Mouse (Mus musculus): Measurements from ENCODE around the gene Ccl25.
A peak's percentile ranks its signal among the peaks of the same experiment; 100 is the strongest.

Ccl25 gene

GRCm38 (mm10) chr8:4324983-4325750, at the start of gene Ccl25, which contains the start of gene Elavl1:
Ccl25 (plus strand) TSS chr8:4325210.
Elavl1 (minus strand) TSS chr8:4325413.
- DNase-seq: peak; percentile 98

GRCm38 (mm10) chr8:4275275-4276110, 49.5 kb upstream of the Ccl25 start, which contains the start of gene Timm44:
Timm44 (minus strand) TSS chr8:4275913.
- DNase-seq: peak; percentile 93

GRCm38 (mm10) chr8:4276111-4276465, 48.9 kb upstream of the Ccl25 start:
- DNase-seq: no peak

GRCm38 (mm10) chr8:4292738-4293137, 32.3 kb upstream of the Ccl25 start:
- DNase-seq: no peak

- DNase-seq: no peak
Observed at GRCm38 (mm10) chr8:4297822-4298221, 27.2 kb upstream of the Ccl25 start.

- peak; percentile 34 for DNase-seq
Observed at GRCm38 (mm10) chr8:4304124-4304547, 20.9 kb upstream of the Ccl25 start.

GRCm38 (mm10) chr8:4305838-4306237, 19.2 kb upstream of the Ccl25 start:
- DNase-seq: no peak

- no peak for DNase-seq
Observed at GRCm38 (mm10) chr8:4312104-4312503, 12.9 kb upstream of the Ccl25 start.

- DNase-seq: no peak
Observed at GRCm38 (mm10) chr8:4313254-4314124, 11.5 kb upstream of the Ccl25 start.

GRCm38 (mm10) chr8:4314852-4315251, 10.2 kb upstream of the Ccl25 start:
- no peak for DNase-seq

GRCm38 (mm10) chr8:4318124-4318523, 6.9 kb upstream of the Ccl25 start:
- no peak for DNase-seq

- no peak for DNase-seq
Observed at GRCm38 (mm10) chr8:4318796-4319572, 6.0 kb upstream of the Ccl25 start.

- no peak for DNase-seq
Observed at GRCm38 (mm10) chr8:4319573-4319872, 5.5 kb upstream of the Ccl25 start.

- no peak for DNase-seq
Observed at GRCm38 (mm10) chr8:4320404-4320803, 4.6 kb upstream of the Ccl25 start.

GRCm38 (mm10) chr8:4321031-4321430, 4.0 kb upstream of the Ccl25 start:
- DNase-seq: no peak

GRCm38 (mm10) chr8:4322470-4322869, 2.5 kb upstream of the Ccl25 start:
- peak; percentile 85 for DNase-seq

GRCm38 (mm10) chr8:4323917-4324316, 1.1 kb upstream of the Ccl25 start:
- peak; percentile 38 for DNase-seq

GRCm38 (mm10) chr8:4324525-4324924, 485 bp upstream of the Ccl25 start:
- no peak for DNase-seq

- no peak for DNase-seq
Observed at GRCm38 (mm10) chr8:4325751-4326036, 684 bp downstream of the Ccl25 start.

- no peak for DNase-seq
Observed at GRCm38 (mm10) chr8:4329000-4329399, 4.0 kb downstream of the Ccl25 start.

- DNase-seq: no peak
Observed at GRCm38 (mm10) chr8:4333966-4334365, 9.0 kb downstream of the Ccl25 start.

GRCm38 (mm10) chr8:4335678-4336077, 10.7 kb downstream of the Ccl25 start:
- no peak for DNase-seq

- no peak for DNase-seq
Observed at GRCm38 (mm10) chr8:4340207-4340606, 15.2 kb downstream of the Ccl25 start.
